Mouse (Mus musculus) kidney, adult 18-20 months (tissue): ENCODE measurements around the gene Gm21969.

Source experiments
- DNase-seq: peaks from one replicate; pipeline ENCODE4 v3.0.0; 2021

Gm21969 gene

GRCm38 (mm10) chr4:139602357-139603244 is at the start of gene Gm21969:
Gene Gm21969 (plus strand): TSS chr4:139603186.
- DNase-seq, result peak; percentile 69

GRCm38 (mm10) chr4:139555235-139555634 is 47.8 kb upstream of the Gm21969 start:
- no peak for DNase-seq

- no peak for DNase-seq
Measured at GRCm38 (mm10) chr4:139555951-139556350, 47.0 kb upstream of the Gm21969 start.

DNA sequence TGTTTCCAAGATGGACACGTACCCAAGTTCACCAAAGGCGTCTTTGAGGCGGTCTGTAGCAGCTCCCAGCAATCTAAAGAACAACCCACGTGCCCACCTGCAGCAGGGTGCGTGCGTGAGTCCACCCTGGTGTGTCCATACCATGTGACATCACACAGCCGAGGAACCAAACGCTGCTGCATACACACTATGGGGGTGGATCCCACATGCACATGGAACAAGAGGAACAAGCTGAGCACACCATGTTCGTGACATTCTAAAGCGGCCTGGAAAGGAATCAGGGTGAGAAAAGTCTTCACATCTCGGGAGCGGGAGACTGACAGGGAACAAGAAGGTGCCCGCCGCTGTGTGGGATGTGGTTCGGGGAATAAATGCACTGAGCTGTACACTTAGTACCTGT is 34.6 kb upstream of the Gm21969 start:
- DNase-seq, result no peak

DNA sequence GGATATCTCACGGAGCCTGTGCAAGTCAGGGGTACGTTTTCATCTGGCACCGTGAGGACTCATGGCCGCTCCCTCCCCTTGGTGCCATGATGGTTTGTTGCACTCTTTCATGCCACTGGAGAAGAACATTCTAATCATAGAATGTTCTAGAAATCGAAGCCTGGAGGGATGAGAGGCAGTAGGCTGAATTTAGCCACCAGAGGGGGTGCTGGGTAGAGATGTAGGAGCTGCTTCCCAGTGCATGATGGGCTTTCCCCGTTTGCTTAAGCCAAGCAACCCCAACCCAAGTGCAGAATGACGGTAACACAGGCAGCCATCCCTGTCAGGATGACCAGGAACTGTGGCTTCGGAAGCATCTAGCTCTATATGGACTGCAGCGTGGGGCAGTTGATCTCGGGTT is 32.2 kb upstream of the Gm21969 start:
- DNase-seq, result no peak

- no peak for DNase-seq
Measured at GRCm38 (mm10) chr4:139572928-139573512, 30.0 kb upstream of the Gm21969 start.

GRCm38 (mm10) chr4:139574156-139574798 is 28.7 kb upstream of the Gm21969 start:
- DNase-seq, result peak; percentile 99

DNA sequence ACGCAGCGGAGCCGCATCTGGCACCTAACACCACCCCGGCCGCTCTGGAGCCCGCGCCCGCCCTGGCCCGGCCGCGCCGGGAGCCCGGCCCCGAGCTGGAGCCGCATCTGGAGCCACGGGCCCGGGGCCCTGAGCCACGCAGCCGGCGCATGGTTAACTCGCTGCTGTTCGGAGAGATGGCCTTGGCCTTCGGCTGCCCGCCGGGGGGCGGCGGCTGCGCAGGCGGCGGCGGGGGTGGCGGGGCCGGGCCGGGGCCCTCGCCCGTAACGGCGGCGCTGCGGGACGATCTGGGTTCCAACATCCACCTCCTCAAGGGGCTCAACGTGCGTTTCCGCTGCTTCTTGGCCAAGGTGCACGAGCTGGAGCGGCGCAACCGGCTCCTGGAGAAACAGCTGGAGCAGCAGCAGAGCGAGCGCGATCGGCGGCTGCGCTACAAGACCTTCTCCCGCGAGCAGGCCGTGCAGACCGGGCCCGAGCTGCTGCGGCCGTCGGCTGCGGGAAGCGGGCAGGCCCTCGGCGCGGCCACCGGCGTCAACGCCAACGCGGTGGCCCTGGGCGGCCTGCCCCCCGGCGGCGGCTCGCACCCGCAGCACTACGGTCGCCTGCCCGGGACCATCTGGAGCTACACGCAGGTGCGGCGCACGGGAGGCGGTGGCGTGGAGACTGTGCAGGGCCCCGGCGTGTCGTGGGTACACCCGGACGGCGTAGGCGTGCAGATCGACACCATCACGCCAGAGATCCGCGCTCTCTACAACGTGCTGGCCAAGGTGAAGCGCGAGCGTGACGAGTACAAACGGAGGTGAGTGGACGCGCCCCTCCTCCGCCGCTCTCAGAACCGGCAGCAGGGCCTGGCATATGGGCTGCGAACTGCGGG is 27.9 kb upstream of the Gm21969 start:
- no peak for DNase-seq

- no peak for DNase-seq
Measured at GRCm38 (mm10) chr4:139575673-139576003, 27.3 kb upstream of the Gm21969 start.

GRCm38 (mm10) chr4:139576251-139576880 is 26.6 kb upstream of the Gm21969 start:
- DNase-seq, result no peak

- DNase-seq, result no peak
Measured at GRCm38 (mm10) chr4:139577006-139577405, 26.0 kb upstream of the Gm21969 start.

- no peak for DNase-seq
Measured at GRCm38 (mm10) chr4:139578389-139578788, 24.6 kb upstream of the Gm21969 start.

DNA sequence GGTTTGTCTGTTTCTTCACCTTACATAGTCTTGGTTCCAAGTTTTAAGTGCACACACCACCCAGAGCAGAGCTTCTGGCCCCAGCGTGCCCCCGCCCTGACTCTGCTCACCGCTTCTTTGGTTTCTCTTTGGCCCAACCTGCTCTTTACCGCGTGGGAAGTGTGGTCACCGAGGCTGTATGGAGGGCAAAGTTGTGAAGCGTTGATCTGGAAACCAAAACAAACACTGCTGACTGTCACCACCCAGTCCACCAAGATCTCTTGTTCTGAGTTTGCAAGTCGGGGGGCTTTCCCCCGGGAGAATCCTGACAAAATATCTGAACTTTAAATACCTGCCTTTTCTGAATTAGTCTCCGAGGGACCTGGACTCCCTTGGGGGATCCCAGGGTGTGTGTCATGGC is 24.0 kb upstream of the Gm21969 start:
- DNase-seq, result no peak

- DNase-seq, result no peak
Measured at GRCm38 (mm10) chr4:139579466-139579865, 23.5 kb upstream of the Gm21969 start.

DNA sequence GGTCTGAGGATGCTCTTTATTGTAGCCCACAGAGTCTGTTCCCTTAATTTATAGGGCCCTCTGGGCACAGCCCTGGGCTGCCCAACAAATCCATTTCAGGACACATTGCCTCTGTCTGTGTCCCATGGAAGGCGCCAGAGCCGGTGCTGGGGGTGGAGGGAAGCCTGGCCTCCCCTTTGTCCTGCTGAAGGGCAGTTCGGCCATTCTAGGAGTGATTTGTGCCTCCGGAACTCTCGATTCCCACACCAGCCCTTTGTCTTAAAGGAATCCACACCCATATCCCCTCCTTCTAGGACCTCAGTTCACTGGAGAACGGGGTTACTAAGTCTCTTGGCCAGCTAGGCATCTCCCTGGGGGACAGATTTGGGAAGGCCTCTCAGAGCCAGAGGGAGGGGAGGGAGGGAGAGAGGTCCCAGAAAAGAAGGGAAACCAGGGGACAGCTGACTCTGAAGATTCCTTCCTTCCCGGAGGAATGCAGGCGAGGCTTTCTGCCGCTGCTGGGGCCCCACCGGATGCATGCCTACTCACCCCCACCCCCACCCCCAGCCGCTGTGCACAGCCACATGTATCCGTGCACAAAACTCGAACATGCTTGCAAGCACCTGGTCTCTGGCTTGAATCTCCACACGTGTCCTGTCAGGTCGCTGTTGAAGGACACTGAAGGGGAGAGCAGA is 22.2 kb upstream of the Gm21969 start:
- DNase-seq, result no peak

DNA sequence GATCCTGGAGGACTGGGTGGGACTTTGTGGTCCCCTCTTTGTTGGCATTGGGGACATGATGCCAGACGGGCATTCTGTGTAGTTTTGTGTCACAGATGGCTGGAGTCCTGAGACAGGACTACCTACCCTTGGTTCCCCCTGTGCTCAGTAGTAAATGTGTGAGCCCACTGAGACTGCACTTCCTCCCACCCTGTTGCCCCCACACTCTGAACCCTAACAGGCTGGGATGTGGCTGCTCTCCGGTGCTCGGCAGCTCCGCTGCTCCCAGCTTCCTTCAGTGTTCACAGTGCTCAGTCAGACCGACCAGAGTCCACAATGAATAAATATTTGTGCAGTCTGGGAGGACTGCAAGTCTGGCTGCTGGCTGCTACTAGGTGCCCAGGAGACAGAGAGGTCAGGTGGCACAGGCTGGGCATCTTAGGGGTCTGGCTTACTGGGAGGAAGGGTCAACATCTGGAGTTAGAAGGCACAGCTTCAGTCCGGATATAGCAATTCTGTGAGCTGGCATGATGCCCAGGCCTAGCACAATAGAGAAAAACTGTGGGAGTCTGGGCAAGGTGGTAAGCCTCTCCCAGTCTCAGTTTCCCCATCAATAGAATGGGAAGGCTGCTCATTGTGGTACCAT is 21.4 kb upstream of the Gm21969 start:
- peak; percentile 56 for DNase-seq

DNA sequence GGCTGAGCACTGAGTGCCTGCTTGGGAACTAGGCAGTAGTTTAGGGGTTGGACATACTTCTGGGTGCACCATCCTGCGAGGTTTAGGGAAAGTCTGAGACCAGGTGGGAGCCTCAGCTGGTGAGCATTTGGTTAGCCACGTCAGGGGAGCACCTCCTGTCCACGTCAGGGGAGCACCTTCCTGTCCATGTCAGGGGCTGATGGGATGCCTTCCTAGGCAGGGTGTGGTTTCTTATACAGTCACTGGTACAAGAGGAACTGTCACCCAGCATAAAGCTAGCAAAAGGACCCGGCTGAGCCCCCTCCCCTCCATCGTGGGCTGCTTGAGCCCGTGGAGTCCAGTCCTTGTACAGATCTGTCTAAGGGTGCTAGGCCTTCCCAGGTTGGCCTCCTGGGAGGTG is 20.6 kb upstream of the Gm21969 start:
- no peak for DNase-seq

GRCm38 (mm10) chr4:139582903-139583302 is 20.1 kb upstream of the Gm21969 start:
- no peak for DNase-seq

- no peak for DNase-seq
Measured at GRCm38 (mm10) chr4:139583629-139584245, 19.2 kb upstream of the Gm21969 start.

- no peak for DNase-seq
Measured at GRCm38 (mm10) chr4:139584704-139585103, 18.3 kb upstream of the Gm21969 start.

DNA sequence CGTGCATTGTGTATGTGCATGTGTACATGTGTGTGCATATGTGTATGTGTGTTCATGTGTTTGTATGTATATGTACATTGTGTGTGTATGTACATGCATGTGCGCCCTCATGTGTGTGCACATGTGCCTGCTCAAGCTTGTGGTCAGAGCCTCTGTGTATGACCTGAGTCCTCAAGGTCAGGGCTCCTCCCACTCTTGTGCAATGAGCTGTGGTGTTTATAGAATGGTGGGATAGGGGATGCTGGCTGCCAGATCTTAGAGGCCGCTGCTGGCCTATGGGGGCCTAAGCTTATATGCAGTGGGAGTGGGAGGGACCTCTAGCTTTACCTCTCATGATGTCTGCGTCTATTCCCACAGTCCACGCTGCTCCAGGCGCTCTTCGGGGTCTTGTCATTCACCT is 17.3 kb upstream of the Gm21969 start:
- DNase-seq, result no peak
